Mouse (Mus musculus) liver, adult 2 months (tissue): ENCODE results near the gene Hoxd13.

Source experiments
- CTCF ChIP-seq: fragments of 200-500 bp; IDR thresholded peaks from 2 replicates; pipeline ENCODE4 v1.5.1; 2011; ENCODE audit warnings: low read depth, low read length, control low read depth
- POLR2A ChIP-seq: fragments of 200-500 bp; IDR thresholded peaks from 2 replicates; pipeline ENCODE4 v1.6.1; 2011; ENCODE audit warnings: low read length, control low read depth; ENCODE audit not compliant: insufficient read depth; ENCODE audit errors: extremely low read depth

DNA sequence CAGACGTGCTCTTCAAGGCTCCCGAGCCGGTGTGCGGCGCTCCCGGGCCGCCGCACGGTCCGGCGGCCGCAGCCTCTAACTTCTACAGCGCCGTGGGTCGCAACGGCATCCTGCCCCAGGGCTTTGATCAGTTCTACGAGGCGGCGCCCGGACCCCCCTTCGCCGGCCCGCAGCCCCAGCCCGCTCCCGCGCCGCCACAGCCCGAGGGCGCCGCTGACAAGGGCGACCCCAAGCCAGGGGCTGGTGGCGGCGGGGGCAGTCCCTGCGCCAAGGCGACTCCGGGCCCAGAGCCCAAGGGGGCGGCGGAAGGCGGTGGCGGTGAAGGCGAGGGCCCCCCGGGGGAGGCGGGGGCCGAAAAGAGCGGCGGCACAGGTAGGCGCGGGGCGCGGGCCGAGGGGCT, 14.7 kb downstream of the Hoxd13 start:
- TF ChIP-seq POLR2A (no peak), CTCF (no peak)
